Mouse (Mus musculus) left cerebral cortex, adult 8-10 months (tissue): Measurements from ENCODE around the gene Spert. TPM values are rescaled to one million over a fixed set of nuclear protein-coding genes. Genes with fewer than 3 reads are reported as not detected.

Experiments used
- DNase-seq, 2 experiments: peaks; one replicate each; pipeline ENCODE4 v3.0.0; 2022; ENCODE audit warnings: low spot score in 2 of 2
- total RNA-seq, 4 experiments: library from RNA; stranded (reverse); gene quantifications; 2 replicates each; pipeline ENCODE4 v1.2.4; 2022

Spert gene
- total RNA-seq = not detected

DNA sequence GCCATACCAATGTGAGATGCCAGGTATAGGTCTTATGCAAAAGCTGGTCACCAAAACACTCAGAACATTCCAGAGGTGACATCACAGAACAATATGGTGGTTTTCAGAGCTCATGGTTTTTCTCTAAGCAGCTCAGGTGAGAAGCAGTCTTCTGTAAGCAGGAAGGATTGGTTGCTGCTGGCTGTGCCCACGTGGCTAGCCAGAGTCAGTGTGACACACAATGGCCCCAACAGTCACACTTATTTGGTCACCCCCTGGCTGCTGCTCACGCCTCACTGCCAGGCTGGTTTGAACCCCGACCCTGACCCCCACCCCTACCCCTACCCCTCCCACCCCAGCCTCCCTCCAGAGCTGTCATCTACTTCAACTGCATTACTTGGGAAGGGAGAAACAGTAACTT, at the start of gene Spert:
TSS of gene Spert (minus strand) at position 139 of the 400 bp plus-strand sequence.
- DNase-seq = no peak

DNA sequence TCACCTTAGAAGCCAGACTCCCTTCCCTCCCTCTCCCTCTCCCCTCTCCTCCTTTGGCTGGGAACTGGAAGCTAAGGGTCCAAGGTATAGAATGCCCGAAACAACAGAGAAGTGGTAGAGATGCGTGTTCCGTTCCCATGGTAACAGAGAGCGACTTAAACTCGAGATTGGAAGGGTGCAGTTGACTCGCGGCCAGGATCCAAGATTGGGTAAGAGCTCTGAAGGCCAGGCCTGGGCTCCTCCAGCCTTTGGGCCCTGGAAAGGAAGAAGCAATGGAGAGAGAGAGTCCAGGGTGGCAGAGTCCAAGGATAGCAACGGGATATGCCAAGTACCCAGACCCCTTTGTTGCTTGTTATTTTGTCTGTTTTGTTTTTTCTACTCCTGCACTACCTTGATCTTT, 49.2 kb upstream of the Spert start, which contains the start of gene Erich6b:
TSS of gene Erich6b (plus strand) at position 180 of the 400 bp plus-strand sequence.
- DNase-seq = no peak

DNA sequence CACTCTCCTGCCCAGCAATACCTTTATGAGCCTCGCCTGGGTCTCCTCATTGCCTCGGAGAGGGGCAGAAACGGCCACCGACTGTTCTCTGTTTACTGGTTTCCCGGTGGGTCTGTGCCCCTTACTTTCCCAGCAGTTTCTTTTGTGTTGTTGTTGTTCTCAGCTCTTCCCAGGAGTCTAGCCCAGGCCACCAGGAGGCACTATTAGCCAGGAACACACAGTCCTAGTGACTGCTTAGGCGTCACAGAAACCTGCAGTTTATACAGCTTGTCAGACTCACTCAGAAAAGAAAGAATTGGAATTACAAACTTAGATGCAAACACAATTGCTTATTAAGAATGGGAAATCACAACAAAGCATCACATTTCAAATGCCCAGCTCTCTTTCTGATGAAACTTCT, 48.5 kb upstream of the Spert start:
- DNase-seq = no peak

DNA sequence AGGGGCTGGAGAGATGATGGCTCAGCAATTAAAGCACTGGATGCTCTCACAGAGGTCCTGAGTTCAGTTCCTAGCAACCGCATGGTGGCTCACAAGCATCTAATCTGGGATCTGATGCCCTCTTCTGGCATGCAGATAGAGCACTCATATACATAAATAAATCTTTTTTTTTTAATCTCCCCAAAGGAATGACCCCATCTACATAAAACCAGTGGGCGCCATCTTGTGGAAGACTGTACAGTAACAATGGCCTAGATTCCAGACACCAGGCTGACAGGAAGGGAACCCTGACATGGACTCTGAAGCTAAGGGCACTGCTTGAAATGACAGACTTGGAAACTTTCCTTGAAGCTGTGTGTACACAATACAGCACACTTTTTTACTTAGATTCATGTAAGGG, 47.9 kb upstream of the Spert start:
- DNase-seq = no peak

DNA sequence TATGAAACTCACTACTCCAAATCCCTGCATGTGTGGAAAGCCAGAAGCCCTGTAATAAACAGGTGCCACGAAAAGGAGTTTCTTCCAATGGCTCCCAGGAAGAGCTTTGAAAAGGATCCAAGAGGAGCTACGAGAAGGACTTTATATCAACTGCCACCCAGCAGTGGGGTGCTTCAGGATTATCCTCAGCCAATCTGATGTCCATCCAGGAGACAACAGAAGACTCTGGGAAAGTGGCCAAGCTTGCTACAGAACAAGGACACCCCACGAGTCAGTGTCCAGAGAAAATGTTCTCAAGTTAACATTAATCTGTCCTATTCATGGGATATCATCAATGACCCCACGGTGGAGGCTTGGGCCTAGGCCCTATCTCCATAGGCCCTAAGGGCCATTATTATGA, 44.7 kb upstream of the Spert start:
- DNase-seq = no peak

DNA sequence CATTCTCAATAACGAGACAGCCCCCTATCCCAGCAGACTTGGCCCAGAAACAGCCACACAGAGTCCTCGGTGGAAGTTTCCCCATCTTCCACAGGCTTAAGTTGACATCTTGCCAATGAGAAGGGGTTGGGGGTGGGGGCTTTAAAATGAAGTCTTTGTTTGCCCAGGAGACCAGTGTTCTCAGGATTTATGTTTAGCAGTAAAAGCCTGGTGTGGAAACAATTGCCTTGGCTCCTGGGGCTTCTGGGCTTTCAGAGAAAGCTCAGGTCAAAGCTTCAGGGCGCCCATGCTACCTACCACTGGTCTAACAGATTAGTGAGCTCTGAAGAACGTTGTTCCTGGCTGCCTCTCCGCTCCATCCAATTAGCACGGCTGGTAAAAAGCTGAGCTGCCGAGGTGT, 43.2 kb upstream of the Spert start:
- no peak for DNase-seq

DNA sequence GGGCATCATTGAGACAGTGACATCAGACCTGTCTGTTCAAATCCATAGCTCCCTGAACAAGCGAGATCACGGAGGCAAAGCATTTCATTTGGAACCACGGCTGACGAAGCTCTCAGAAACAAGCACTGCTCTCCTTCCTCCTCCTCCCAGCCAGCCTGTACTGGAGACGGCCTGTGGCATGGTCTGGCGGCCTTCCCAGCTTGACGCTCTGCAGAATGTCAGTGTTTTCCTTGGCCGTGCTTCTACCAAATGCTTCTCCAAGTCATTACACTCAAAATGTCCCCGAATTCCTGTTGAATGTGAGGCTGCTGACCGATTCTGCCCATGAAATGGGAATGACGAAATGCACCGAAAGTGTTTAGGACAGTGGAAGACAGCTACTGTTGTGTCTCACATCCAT, 42.4 kb upstream of the Spert start:
- DNase-seq = no peak

DNA sequence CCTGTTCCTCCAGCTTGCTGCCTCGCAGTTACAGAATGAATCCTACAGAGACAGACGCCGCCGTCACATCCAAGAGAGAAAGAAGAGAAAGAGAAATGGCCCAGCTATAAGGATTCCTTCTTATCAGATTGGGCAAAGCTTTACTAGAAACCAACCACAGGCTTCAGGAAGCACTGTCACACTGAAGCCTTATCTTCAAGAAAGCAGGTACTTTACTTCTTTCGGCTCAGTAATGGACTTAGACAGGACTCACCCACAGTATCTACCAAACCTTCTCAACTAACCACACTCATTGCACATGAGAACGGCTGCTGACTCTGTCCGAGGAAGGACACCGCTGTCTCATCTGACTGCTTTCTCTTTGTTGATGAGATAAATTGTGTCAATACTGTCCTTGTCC, 36.0 kb upstream of the Spert start:
- no peak for DNase-seq

DNA sequence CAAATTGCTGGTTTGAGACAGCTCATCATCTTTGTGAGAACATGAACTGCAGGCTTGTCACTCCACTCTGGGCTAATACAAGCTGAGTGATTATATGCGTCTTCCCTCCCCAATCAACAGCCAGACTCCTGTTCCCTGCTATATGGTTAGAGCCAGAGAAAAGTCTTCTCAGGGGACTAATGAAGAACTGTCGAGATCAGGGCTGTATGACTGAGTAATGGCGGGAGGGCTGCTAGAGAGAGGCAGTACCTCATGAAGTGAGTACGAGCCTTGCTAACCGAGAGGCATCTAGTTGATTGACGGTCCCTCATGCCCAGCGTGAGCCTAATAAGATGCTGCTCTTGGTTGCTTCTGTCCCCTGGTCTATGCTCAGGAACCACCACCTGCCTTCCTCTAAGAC, 30.1 kb upstream of the Spert start:
- no peak for DNase-seq

DNA sequence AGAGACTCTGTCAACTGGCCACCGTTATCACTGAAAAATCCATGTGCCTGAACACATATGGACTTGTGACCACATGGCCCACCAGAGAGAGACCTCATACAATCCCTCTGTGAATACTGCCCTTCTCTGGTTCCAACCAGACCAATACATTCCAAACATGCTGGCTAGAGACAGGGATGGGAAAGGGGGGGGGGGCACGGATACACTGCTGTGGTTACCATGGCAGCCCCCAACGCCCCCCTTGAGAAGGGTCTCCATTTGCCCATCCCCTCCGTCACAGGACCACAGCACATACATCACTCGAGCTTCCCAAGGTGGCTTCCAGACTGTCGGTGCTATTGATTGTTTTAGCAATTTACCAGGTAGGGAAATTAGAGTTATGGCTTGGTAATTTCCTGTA, 23.5 kb upstream of the Spert start:
- DNase-seq = no peak

DNA sequence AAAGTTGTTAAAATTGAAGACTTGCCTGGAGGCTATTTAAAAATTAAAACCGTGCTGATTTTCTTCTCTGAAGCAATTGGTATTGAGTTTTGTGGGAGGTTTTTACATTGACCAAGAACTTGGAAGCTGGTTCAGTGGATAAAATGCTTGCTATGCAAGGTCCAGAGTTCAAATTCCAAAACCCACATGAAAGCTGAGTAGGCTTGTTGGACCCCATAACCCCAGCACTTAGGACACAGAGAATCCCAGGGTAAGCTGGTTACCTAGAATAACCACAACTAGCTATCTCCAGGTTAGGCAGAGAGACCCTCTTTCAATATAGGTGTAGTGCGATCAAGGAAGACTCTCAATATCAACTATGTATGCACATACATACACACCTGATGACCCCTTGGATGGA, 16.3 kb upstream of the Spert start:
- DNase-seq = no peak

DNA sequence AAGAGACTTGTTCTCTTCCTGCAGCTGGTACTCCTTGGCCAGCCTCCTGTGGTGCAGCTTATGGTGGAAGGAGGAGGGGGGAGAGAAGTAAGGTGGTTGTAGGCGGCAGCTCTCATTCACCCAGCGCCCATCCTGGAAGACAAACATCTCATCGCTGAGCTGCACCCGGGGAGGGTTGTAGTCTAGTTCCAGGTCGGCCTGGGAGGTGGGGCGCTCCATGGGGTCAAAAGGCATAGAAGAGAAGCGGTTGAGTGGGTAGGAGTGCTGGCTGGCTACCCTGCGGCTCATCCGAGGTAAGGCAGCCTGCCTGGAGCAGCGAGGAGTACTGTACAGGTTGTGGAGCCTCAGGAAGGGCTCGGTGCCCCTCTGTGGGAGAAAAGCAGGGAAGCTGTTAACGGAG, 9.0 kb downstream of the Spert start:
- DNase-seq = no peak

DNA sequence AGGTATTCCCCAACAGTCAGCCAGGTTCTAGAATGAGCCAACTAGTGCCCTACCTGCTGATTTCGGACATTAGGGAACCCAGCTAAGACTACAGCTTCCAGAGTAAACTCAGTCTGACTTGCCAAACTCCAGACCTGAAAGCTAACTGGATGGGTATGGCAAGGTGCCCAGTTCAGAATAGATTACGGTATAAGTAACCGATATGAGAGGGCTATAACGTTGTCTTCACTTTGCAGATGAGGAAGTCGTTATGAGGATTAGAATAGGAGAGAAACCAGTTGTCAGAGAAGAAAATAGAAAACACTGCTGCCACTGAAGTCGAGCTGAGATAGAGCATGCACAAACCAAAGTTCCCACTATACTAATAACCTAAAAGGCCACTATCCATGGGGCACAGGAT, 13.9 kb downstream of the Spert start:
- DNase-seq = no peak

DNA sequence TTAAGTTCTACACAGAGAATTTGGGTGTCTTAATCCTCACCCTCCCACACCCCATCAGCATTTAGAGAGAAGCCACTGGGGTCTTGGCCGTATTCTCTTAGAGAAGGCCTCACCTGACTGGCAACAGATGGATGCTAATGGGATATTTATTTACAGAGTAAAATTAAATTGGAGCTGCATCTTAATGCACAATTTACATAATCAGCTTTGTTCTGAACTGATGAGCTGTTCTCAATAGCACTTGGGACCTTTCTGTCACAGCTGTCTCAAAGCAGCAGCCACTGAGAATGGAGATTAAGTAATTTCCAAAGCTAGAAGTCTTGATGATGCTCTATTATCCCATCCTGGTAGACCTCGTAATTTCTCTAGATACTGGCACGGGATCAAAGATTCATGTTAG, 26.6 kb downstream of the Spert start:
- no peak for DNase-seq

DNA sequence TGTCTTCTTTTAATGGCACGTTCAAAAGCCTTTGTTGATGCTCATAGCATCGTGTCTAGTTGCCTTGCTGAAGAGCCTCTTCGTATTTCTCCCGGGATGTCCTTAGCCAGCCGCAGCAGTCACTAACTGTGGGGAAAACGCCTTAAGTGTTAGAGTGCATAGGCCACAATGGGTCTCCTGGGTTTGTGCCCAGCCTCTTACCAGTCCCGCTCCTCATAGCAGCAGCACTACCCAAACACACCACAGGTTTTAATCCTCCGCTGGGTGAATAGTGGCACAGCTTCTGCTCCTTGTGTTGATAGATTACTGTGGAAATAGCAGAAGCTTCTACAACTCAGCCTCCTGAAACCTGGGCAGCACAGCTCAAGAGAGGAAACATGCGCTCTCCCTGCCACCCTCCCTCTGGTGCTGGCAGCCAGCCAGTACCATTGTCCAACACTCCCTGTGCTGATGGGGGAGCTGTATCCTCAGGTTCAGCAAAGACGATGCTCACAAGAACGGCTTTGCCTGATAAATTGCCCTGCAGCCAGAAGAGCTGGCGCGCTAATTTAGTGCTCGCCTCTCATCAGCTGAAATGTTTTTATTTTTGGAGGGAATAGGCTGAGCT, 27.3 kb downstream of the Spert start:
- peak; percentile 29 to 36 for DNase-seq

DNA sequence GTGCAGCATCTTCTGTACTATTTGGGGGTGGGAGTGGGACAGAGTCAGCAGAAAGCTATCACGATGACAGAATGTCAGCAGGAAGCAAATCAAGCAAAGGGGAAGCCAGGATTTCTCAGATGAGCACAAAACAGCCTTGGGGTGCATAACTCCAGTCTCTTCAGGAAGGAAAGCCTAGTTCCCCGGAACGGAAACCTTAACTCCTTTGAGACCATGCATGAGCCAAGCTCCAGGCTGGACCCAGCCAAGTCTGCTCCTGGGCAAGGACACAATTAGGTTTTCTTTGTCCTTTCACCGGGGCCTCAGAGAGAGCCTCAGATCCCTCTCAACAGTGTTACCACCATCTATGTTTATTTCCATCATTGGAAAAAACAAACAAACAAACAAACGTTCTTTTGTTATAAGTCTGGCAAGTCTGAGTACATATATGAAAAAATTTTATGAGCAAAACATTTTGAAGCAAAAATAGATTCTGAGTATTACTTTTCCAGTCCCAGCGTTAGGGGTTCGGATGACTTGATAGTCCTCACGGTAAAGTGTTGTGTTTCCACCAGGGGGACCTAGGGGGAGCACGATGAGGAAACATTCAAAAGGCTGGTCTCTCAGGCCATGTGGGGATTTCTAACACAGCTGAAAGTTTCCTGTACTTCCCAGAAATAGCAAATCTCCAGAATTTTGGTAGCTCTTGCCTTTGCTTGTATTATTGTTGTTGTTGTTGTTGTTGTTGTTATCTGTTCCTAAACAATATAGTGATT, 31.2 kb downstream of the Spert start:
- no peak for DNase-seq

DNA sequence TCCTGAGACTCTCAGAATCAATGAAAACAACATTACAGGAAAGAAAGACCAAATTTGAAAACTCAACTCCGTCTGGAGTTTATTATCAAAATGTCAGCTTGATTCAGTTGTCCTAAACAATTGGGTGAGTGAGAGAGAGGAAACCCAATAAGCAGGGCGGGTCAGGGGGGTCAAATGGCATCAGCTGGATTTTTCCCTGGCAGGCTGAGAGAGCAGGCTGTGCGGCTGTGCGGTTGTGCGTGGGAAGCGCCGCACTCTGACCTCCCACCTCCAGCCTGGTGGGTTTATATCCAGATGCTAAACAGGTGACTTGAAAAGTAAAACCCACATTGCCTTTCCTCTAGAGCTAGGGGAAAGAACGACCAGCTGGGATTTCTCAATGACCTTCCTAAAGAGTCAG, 51.2 kb downstream of the Spert start:
- no peak for DNase-seq

DNA sequence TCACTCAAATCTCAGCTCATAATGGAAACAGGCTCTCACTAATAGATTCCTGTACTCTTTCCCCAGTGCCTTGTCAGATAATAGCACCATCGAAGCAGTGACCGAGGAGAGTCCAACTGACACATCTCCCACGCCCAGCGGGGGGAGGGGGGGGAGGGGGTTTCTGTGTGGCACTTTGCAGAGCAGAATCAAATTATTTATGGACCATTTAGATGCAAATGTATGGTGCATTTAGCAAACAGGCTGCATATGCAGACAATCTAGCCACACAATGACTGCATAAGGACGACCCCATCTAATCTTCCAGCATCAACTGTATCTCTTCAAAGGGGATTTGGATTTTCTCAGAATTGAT, 51.9 kb downstream of the Spert start:
- DNase-seq = no peak

DNA sequence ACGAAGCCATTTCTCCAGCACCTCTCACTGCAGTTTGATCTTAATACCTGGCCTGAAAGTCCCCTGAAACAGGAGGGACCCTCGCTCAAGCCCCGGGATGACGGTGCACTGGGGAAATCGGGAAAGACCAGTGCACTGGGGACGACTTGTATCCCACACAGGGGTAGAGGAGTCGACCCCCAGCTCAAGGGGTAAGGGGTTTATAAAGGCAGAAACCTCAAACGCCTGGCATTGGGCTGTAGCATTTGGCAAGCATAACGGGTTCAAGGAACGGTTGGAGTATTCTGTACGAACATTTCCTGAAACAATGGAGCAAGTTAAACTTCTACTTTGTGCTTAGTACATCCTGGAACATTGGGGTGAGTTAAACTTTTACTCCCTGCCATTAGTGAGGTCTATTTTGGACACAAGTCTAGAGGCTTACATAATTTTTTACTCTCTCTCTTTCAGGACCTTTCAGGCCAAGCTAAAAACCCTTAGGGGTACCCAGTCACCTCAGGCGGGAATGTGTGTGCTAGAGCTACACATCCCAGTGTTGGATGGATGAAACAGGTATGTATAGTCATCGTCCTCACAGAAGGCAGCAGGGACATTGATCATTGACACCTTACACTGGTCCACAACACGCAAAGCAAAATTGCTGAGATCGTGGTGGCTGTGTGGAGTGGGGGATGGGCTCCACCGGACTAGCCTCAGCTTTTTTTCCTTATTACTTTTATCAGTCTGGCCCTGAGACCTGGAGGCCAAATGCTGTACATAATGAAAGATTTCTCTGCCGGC, 52.5 kb downstream of the Spert start:
- DNase-seq = no peak

DNA sequence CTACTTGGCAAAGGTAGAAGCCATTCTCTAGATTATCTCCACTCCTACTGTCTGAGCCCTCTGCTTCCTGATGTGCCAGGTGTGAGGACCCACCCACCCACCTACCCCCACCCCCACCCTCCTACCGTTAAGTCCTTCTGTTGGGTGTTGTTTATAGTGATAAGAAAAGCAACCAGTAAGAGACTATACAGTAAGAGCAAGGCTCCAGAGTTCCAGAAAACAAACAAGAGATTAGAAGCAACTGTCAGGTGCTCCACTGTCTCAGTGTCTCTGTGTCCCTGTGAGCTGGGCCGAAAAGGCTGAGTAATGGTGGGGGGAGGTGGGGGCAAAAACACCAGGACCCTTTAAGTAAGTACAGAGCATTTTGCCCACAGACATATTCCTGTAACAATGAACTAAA, 53.7 kb downstream of the Spert start:
- DNase-seq = no peak
